26 mouse cellular contexts compared by ENCODE assay signal in the genomic region with DNA sequence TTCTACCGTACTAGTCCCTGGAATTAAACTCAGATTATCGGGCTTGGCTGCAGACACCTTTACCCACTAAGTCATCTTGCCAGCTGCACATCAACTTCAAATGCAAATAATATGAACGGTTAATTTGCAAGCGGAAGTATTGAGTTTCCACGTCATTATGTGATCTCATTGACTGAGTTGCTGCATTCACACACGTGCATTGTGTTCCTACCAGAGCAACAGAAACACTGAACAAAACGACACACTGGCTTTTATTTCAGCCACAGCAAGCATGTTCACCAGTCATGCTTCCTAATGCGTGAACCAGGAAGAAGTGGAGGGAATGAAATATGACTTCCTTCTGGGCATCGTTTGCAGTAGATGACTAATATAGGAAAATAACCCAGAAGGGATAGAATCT.
"Had no signal": no experiment of that assay in that cellular context is flagged by ENCODE, and none has a peak within 500 bp of the region (broad histone marks: within the 10 kb centered on the region; RNA-seq: fewer than 3 reads in every experiment).

No protein-coding gene starts in this region.

- ATAC-seq: hindbrain, embryonic 16.5 days; inflammation-experienced regulatory T-cells, adult 6 months; intestine, embryonic 15.5 days; intestine, postnatal 0 days had no signal

- H3K27ac ChIP-seq: gastrocnemius, adult 2 months; heart, embryonic 10.5 days; hindbrain, embryonic 10.5 days; hindbrain, embryonic 12.5 days; hindbrain, embryonic 14.5 days; intestine, embryonic 15.5 days; layer of hippocampus, adult 2 months; limb, embryonic 10.5 days; limb, embryonic 12.5 days; liver, embryonic 13.5 days had no signal

- H3K27me3 ChIP-seq: heart, embryonic 12.5 days; hindbrain, embryonic 12.5 days; intestine, embryonic 15.5 days; limb, embryonic 12.5 days; liver, embryonic 13.5 days had no signal

- H3K9ac ChIP-seq: heart, embryonic 12.5 days; hindbrain, embryonic 12.5 days; hindbrain, embryonic 14.5 days; intestine, embryonic 15.5 days; limb, embryonic 12.5 days; liver, embryonic 13.5 days had no signal

- H3K4me3 ChIP-seq: gastrocnemius, adult 2 months; heart, embryonic 10.5 days; heart, embryonic 12.5 days; hindbrain, embryonic 10.5 days; hindbrain, embryonic 12.5 days; intestine, embryonic 15.5 days; layer of hippocampus, adult 2 months; limb, embryonic 10.5 days; limb, embryonic 12.5 days; liver, embryonic 13.5 days had no signal

- H3K9me3 ChIP-seq: heart, embryonic 10.5 days; heart, embryonic 12.5 days; hindbrain, embryonic 10.5 days; hindbrain, embryonic 12.5 days; intestine, embryonic 15.5 days; limb, embryonic 10.5 days; limb, embryonic 12.5 days; liver, embryonic 13.5 days had no signal

- H3K36me3 ChIP-seq: heart, embryonic 10.5 days; heart, embryonic 12.5 days; hindbrain, embryonic 10.5 days; hindbrain, embryonic 12.5 days; intestine, embryonic 15.5 days; limb, embryonic 10.5 days; limb, embryonic 12.5 days; liver, embryonic 13.5 days had no signal

- H3K4me1 ChIP-seq: heart, embryonic 10.5 days; heart, embryonic 12.5 days; hindbrain, embryonic 12.5 days; liver, embryonic 13.5 days had no signal

- H3K4me2 ChIP-seq: heart, embryonic 12.5 days; hindbrain, embryonic 12.5 days; hindbrain, embryonic 14.5 days; intestine, embryonic 15.5 days; limb, embryonic 12.5 days; liver, embryonic 11.5 days; liver, embryonic 13.5 days had no signal

- DNase-seq: gastrocnemius, adult 2 months; gastrocnemius, postnatal 10 days; gastrocnemius, postnatal 25 days; heart, adult 18-20 months; heart, postnatal 10 days; heart, postnatal 4 days; kidney, adult 18-20 months; kidney, adult 8-10 months; kidney, postnatal 10 days; kidney, postnatal 25 days; kidney, postnatal 4 days; liver; liver, embryonic 13.5 days had no signal
